Mouse (Mus musculus) testis, postnatal 10 days (tissue): ENCODE data around the gene Otog.

ENCODE experiments used
- DNase-seq: peaks from one replicate; pipeline ENCODE4 v3.0.0; 2021; ENCODE audit warnings: low spot score

Gene Otog

GRCm38 (mm10) chr7:46283681-46284080, 42.9 kb downstream of the Otog start:
- DNase-seq, result peak; percentile 67

DNA sequence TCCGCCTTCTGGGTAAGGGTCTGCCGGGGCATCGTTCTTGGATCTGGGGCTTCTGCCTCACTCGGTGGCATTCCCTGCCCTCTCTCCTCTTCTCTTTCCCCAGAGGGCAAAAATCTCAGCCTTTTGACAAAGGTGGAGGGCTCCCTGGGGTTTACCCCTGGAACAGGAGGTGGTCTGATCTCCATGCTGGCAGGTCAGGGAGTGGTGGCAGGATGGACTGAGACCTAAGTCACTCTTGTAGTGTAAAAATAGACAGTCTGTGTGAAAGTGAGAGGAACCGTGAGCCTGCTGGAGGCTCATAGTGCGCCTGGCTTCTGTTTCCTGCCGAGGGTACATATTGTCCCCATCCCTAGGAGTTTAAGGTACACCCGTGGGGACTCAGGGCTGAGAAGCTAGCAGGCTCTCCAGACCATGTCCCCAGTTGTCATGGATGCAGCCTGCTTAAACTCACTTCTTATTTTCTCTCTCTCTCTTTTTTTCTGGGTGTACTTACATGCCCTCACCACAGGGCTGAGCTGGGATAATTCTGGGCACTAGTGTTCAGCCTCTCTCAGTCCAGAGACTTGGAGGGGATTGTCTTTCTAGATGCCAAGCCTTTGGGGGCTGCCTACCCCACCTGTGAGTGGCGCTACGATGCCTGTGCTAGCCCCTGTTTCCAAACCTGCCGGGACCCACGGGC, 44.5 kb downstream of the Otog start:
- no peak for DNase-seq

DNA sequence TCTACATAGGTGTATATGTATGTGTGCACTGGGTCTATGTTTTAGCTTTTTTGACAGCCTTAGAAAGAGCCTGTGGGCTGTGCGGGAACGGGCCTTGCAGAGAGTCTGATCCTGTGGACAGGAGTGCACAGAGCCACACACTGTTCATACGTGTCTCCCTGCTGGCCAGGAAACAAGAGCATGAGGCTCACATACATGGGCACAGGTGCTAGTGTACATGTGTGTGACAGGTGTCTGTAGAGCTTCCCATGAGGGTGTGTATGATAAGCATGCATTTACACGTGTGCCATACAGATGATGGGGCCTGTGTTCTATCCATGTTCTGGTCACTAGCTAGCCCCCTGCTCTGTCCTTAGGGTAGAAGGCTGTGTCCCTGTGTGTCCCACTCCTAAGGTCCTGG, 45.6 kb downstream of the Otog start:
- DNase-seq, result no peak

DNA sequence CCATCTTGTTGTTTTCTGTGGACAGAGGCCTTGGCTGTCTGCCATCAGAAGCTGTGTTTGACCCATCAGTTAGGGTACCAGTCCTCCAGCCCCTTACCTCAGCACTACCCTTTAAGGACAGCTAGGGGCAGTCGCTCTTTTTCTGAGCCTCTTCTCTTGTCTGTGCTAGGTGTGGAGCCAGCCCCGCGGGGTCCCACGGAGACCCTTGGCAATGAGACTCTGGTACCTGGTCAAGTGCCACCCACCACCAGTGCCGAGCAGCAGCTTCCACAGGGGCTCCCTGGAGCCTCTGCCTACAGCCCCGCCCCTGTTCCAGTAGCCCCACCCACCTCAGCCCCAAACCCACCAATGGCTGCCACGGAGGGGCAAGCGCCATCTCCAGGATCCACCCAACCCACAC, 46.3 kb downstream of the Otog start:
- no peak for DNase-seq

GRCm38 (mm10) chr7:46296330-46296729, 55.5 kb downstream of the Otog start:
- no peak for DNase-seq

DNA sequence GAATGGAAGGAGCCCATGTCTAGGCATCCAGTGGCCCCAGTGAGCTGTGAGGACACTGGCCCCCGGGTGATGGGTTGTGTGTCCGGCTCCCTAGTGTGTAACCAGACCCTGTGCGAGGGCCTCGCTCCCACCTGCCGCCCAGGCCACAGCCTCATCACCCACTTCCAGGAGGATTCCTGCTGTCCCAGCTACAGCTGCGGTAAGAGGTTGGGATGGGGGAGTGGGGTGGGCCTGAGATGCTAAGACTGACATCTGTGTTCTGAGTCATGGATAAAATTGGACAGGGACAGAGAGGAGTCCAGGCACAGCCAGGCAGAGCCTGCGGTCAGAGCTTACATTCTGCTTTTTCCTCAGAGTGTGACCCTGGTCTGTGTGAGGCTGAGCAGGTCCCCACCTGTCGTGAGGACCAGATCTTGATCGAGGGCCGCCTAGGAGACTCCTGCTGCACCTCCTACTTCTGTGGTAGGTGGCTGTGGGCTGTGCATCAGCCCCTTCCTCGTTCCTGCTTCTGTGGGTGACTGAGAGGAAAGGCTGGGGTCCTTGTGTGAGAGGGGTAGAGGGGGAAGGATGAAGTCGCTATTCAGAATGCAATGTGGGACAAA, 60.3 kb downstream of the Otog start:
- no peak for DNase-seq

GRCm38 (mm10) chr7:46313486-46313885, 72.7 kb downstream of the Otog start:
- no peak for DNase-seq

DNA sequence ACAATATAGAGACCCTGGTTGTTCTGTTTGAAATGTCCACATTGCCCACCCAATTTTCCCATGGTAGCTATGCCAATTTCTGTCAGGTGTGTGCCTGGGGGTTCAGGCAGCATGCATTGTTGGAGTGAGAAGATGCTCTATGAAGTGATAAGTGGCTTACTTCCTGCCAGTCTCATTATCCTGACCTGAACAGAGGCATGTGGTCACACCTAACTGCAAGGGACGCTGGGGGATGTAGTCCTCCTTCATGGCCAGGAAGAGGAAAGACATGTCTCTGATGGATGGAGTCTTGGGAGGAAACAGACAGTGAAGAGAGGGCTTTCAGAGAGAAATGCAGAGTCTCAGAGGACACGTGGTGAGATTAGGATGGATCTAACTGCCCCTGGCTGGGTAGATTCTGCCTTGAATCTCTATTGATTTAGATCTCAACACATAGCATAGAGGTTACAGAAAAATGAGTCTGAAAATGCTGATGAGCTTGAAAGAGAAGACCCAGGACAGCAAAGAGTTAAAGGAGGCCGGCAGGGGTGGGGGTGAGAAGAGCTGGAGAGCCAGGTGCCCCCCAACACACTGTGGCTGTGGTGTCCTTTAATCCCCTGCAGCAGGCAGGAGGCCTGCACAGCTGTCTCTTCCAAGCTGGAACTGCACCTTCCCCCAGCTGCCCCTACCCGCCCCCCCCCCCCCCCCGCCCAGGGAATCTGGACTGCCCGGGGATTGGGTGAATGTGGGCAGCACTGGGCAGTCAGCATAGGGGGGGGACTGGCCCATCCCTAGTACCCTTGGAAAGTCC, 73.6 kb downstream of the Otog start:
- DNase-seq, result no peak

GRCm38 (mm10) chr7:46315692-46316091, 74.9 kb downstream of the Otog start:
- no peak for DNase-seq

DNA sequence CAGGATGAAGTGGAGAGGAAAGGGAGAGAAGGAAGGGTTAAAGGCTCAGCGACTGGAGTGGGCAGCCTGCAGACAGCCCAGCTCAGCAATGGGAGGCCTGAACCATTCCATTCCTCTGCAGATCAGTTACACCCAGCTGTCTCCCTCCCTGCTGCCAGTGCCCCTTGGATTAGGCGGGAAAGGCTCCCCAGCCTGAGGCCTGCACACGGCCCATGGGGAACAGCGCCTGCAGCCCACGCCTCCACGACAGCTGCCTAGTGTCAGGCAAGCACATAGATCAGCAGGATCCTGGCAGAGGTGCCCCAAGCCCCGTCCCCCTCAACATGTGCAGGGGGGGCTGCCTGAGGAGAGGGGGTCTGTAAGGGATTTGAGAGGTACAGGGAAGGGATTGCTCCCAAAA, 76.2 kb downstream of the Otog start:
- no peak for DNase-seq

DNA sequence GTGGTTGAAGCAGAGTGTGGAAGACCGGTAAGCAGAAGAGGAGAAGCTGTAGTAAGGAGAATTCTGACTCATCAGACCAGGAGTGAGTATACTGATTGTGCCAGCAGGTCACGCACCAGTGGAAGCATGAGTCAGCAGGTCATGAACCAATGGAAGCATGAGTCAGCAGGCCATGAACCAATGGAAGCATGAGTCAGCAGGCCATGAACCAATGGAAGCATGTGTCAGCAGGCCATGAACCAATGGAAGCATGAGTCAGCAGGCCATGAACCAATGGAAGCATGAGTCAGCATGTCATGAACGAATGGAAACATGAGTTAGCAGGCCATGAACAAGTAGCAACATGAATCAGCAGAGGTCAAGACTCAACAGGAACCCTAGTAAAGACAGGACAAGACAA, 80.5 kb downstream of the Otog start:
- DNase-seq, result no peak

- no peak for DNase-seq
These were observed 87.1 kb downstream of the Otog start for GRCm38 (mm10) chr7:46327896-46328295.

GRCm38 (mm10) chr7:46337397-46337796, 96.6 kb downstream of the Otog start:
- DNase-seq, result no peak

DNA sequence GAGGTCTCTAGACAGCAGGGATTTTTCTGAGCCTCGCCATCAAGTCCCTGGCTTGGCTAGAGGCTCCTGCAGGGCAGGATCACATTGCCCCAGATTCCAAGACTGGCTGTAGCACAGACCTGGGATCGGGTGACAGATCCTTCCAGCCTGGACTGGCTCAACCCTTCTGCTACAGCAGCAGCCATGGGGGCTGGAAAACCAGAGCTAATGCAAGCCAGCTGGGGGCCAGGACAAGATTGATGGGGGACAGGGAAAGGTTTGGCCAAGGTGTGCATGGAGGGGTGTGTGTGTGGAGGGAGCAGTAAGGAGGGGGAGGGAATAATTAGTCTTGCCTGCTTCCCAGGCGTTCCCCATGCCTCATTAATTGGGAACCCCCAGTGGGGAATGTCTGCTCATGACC, 99.0 kb downstream of the Otog start:
- no peak for DNase-seq

- DNase-seq, result no peak
These were observed 99.5 kb downstream of the Otog start for GRCm38 (mm10) chr7:46340295-46340694.

DNA sequence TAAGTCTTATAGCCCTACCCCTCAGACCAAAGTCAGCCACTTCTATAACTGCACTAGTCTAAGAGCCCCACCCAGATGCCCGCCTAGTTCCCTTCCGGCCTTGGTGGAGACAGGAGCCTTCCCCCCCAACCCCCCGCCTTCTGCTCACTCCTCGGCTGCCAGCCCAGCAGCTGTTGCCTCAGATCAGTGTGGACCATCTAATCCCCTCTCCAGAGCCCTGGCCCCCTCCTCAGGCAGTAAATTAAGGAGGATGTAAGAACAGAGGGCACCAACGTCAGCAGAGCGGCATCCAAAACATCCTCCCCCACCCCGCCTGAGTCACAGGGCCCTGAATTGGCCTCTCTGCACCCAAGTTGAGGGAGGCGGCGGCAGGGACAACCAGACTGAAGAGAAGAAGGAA, 100.7 kb downstream of the Otog start:
- DNase-seq, result no peak

DNA sequence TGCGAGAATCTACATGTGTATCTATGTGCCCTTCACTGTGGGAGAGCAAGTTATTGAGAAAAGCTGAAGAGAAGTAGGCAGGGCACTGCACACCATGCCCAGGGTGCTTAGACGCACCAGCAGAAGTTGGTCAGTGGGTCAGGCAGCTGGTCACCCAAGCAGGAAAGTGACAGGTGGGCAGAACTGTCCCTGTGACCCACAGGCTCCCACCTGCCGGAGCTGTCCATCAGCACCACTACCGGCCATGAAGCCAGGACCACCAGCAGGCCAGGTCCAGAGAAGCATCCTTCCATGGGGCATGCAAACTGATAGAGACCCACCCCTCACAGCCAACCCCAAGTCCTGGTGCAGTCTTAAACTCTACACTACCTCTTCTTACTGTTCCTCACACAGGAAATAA, 106.9 kb downstream of the Otog start:
- DNase-seq, result no peak

- no peak for DNase-seq
These were observed 108.0 kb downstream of the Otog start for GRCm38 (mm10) chr7:46348813-46349212.

DNA sequence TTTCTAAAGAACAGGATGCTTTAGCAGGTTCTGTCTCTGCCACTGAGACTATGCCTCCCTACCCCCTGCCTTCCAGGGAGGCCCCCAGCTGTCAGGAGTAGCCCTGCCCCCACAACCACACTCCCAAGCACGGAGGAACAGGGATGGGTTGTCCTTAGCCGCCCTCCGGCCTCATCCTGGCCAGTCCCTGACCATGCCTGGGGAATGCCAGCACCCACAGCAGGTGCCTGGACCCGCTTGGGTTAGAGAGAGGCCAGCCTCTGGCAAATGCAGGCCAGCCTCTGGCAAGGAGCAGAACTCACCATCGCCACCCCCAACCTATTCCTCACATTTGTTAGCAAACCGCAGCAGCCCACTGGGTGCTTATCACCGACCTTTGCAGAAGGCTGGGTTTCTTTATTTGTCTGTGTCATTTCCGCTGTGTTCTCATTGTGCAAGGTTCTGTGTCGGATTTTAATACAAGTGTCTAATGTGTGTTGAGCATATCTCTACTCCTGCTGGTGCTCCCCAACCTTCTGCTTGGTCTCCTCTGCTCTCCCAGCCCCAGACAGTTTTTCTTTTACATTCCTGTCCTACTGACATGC, 109.4 kb downstream of the Otog start:
- DNase-seq, result no peak

- DNase-seq, result no peak
These were observed 112.0 kb downstream of the Otog start for GRCm38 (mm10) chr7:46352748-46353147.

DNA sequence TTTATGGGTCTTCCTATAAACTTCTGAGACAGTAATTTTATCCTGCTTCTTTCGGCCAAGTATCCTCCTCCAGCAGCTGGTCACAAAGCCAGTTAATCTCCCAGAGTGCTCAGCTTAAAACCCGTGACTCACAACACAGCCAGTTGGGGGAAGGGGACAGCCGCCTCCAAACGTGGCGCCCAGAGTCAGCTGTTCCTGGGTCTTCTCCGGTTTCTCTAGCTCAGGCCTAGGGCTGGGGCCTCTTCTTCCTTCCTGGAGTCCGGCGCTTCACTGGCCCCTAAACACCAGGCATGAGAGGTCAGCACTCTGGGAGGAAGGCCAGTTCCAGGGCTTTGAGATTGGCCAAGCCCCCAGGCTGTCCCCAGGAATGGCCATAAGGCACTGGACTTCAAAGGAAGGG, 112.4 kb downstream of the Otog start:
- DNase-seq, result no peak

- DNase-seq, result no peak
These were observed 113.1 kb downstream of the Otog start for GRCm38 (mm10) chr7:46353875-46354274.
